Mouse (Mus musculus) intestine, embryonic 14.5 days (tissue): ENCODE measurements around the gene Ndufb7. TPM values are rescaled to one million over a fixed set of nuclear protein-coding genes. Genes with fewer than 3 reads are reported as not detected.

Source experiments
- ATAC-seq: fragments of 200-750 bp; cut with Nextera tagmentation; replicated peaks from 2 replicates; pipeline ENCODE4 v1.8.0; 2017; ENCODE audit warnings: low read depth, moderate number of reproducible peaks, moderate TSS enrichment, moderate library complexity; ENCODE audit not compliant: low FRiP score, low TSS enrichment
- DNase-seq: peaks from one replicate; pipeline ENCODE4 v3.0.0-alpha.2; 2018; ENCODE audit warnings: low spot score
- H3K27ac ChIP-seq: fragments of 300-500 bp; sonication (generic); 2 replicates; pipeline ENCODE4 v1.5.1; 2014; ENCODE audit warnings: low read depth, mild to moderate bottlenecking, control low read depth
- H3K27me3 ChIP-seq: fragments of 300-500 bp; sonication (generic); replicated peaks from 2 replicates; pipeline ENCODE4 v1.6.1; 2014; ENCODE audit warnings: low read length, control low read depth; ENCODE audit not compliant: control insufficient read depth, insufficient read depth
- H3K36me3 ChIP-seq: fragments of 300-500 bp; sonication (generic); 2 replicates; pipeline ENCODE4 v1.6.1; 2014; ENCODE audit warnings: low read length, control low read depth; ENCODE audit not compliant: control insufficient read depth, insufficient read depth
- H3K4me1 ChIP-seq: fragments of 300-500 bp; sonication (generic); replicated peaks from 2 replicates; pipeline ENCODE4 v1.6.1; 2014; ENCODE audit warnings: low read length, control low read depth, mixed read lengths; ENCODE audit not compliant: control insufficient read depth, insufficient read depth
- H3K4me2 ChIP-seq: fragments of 300-500 bp; sonication (generic); 2 replicates; pipeline ENCODE4 v1.6.1; 2014; ENCODE audit warnings: low read length
- H3K4me3 ChIP-seq: fragments of 300-500 bp; sonication (generic); 2 replicates; pipeline ENCODE4 v1.5.1; 2014; ENCODE audit warnings: low read depth, low read length, control low read depth, mixed read lengths
- H3K9ac ChIP-seq: fragments of 300-500 bp; sonication (generic); 2 replicates; pipeline ENCODE4 v1.6.1; 2014; ENCODE audit warnings: mild to moderate bottlenecking, low read length
- H3K9me3 ChIP-seq: fragments of 300-500 bp; sonication (generic); 2 replicates; pipeline ENCODE4 v1.6.1; 2016; ENCODE audit warnings: low read length, control low read depth; ENCODE audit not compliant: control insufficient read depth
- WGBS: fragments of 180-500 bp; shearing (Covaris S2); extraction: QIAGEN DNeasy Blood & Tissue Kit; methylation state at CpG from one replicate; pipeline ENCODE4 v1.1.7; 2014; 5-methylcytosine and 5-hydroxymethylcytosine counted together
- polyA plus RNA-seq: library from polyadenylated mRNA; unstranded; fragments of >200 nt; fragmentation: Nextera tagmentation; extraction: Ambion mirVana; gene quantifications from 2 replicates; pipeline ENCODE4 v1.2.1, GENCODE M21; 2014

Gene Ndufb7
- polyA plus RNA-seq, 1 experiment from 2014 or later, result 364 TPM

- no peak overlapping the region for H3K9ac ChIP-seq
- 86% methylated on average over 5 of the region's 5 CpGs for WGBS
- no peak overlapping the region for H3K4me2 ChIP-seq
- H3K27me3 ChIP-seq, result no peaks in the 10 kb centered on the region
- no peak for ATAC-seq
- no peak overlapping the region for H3K27ac ChIP-seq
- no peak overlapping the region for H3K4me3 ChIP-seq
- H3K9me3 ChIP-seq, result no peaks in the 10 kb centered on the region
- DNase-seq, result peak; percentile 49
- peaks cover 41% of the 10 kb centered on the region for H3K36me3 ChIP-seq
- peaks cover 21% of the 10 kb centered on the region for H3K4me1 ChIP-seq
These were observed 5.9 kb downstream of the Ndufb7 start for GRCm38 (mm10) chr8:83572246-83572812.

DNA sequence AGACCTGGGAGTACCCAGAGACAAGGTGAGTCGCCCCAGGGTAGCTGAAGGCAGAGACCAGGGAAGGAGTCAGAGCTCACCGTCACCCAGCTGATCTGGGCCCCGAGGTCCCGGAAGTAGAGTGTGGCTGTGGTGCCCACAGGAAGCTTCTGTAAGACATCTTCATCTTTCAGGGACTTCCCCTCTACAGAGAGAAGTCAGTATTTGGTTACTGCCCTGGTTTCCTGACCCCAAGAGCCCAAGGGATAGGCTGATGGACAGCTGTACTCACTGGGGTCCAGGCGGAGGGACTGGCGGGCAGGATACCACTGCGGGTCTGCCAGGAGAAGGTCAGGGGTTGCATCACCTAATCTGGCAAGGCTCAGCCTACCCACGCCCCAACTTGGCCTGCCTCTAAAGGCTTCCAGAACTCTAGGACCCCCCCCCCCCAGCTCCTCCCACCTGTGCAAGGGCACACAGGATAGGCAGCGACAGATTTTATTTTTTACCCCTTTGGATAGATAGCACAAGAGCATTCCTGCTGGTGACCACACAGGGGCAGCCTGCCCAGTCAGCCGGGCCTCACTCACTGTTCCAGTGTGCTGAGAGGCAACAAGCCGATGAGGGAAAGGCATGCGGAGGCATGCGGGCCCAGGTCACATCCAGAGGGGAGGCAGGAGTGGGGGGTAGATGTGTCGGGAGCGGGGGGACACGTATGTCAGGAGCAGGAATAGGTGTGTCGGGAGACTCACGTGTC lies 6.8 kb downstream of the Ndufb7 start:
- no peak for ATAC-seq
- H3K9me3 ChIP-seq, result no peaks in the 10 kb centered on the region
- no peaks in the 10 kb centered on the region for H3K27me3 ChIP-seq
- peaks cover 41% of the 10 kb centered on the region for H3K36me3 ChIP-seq
- no peak overlapping the region for H3K4me2 ChIP-seq
- peak; percentile 48 for DNase-seq
- H3K4me1 ChIP-seq, result peaks cover 15% of the 10 kb centered on the region; the same call in 1 of the 2 replicates
- WGBS, result 85% methylated on average over 18 of the region's 18 CpGs
- no peak overlapping the region for H3K27ac ChIP-seq
- H3K9ac ChIP-seq, result no peak overlapping the region
- H3K4me3 ChIP-seq, result no peak overlapping the region

DNA sequence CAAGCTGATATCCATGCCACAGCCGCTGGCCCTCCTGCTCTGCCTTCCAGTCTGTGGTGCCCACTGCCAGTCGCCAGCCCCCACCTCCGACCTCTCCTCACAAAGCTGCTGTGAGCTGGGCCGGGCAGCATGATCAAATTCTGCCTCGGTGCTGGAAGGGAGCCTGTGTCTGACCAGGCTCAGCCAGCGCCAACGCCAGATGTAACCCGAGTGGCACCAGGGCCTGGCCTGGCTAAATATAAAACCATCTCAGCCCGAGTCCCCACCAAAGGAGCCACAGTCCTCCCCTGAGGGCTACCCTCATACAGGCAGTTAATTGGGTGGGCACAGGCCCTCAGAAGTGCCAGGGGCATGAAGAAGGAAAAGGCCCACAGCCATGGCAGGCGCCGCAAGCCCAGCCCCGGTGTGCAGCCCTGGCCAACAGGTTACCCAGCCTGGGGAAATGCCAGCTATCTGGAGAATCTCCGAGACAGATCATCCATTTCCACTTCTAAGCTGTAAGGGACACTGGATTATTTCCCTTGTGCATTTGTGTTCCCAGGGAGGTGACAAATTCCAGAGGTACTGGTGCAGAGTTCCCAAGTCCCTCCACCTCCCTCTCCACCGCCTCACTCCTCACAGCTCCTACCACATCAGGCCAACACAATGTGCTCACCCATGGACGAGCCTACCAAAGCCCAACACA lies 8.3 kb downstream of the Ndufb7 start:
- Histone ChIP-seq H3K9me3 (no peaks in the 10 kb centered on the region), H3K9ac (no peak overlapping the region), H3K4me3 (no peak overlapping the region), H3K27ac (no peak overlapping the region), H3K36me3 (peaks cover 41% of the 10 kb centered on the region), H3K27me3 (no peaks in the 10 kb centered on the region), H3K4me1 (peaks cover 17% of the 10 kb centered on the region; the same call in 1 of the 2 replicates), H3K4me2 (no peak overlapping the region)
- DNase-seq, result no peak
- no peak for ATAC-seq
- WGBS, result 81% methylated on average over 15 of the region's 15 CpGs

DNA sequence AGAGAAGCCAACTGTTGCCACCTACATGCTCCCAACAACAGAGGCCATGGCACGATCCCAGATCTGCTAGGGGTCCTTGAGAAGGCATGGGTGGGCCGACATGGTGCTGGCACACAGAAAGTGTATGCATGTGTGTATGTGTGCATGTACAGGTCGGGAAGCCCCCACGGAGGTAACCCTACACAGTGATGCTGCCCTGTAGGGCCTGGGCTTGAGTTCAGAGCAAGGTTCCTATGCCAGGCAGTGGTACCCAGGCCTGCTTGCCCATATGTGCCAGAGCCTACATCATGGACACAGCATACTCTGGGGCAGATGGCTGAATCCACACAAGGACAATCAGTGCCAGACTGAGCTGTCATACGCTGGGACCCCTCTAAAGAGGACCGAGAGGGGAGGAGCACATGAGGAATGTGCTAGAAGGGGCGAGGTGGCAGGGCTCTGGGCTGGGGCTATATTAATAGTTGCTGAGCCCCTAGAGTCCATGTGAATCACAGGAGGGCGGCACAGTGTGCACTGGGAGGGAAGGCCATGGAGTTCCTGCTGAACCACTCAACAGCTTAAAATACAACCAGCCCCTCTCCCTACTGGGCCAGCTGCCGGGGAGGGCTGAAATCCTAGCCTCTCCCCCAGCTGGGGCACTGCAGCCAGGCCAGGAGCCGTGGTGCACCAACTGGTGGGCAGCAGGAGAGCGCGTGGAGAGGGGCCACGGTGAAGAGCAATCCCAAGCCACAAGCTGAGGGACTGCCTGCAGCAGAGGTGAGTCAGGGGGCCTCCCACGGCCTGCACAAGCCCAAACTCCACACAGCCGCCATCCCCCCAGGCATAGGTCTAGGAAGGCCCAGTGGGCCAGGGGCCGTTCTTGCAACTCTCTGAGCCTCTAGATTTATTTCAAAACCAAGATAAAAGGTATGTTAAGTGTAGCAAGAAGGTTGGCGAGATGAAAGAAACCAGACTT lies 9.4 kb downstream of the Ndufb7 start:
- peak; percentile 54 for DNase-seq

DNA sequence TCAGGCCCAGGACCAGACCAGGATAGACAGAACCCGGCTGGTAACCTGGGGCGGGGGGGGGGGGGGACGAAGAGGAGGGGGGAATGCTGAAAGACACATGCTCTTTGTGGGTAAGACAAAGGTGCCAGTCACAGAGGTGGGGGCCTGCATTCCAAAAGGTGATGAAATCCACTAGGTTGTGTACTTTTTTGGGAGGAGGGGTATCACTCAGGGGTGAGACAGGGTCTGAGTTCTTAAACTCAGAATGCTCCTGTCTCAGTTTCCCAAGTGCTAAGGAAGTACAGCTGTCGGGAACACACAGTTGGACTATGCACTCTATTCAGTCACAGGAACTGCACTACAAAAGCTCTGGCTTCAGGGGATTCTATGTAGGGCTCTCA lies 10.0 kb downstream of the Ndufb7 start:
- Histone ChIP-seq H3K27me3 (no peaks in the 10 kb centered on the region), H3K9me3 (no peaks in the 10 kb centered on the region), H3K4me1 (peaks cover 19% of the 10 kb centered on the region; the same call in 1 of the 2 replicates), H3K36me3 (peaks cover 26% of the 10 kb centered on the region), H3K27ac (peak overlapping the region; percentile 23; the same call in 1 of the 2 replicates), H3K4me2 (no peak overlapping the region), H3K9ac (no peak overlapping the region), H3K4me3 (no peak overlapping the region)
- ATAC-seq (no peak), DNase-seq (peak; percentile 43)
- WGBS, result 51% methylated on average over 3 of the region's 4 CpGs

More for the DNA sequence above, 9.4 kb downstream of the Ndufb7 start:
- no peaks in the 10 kb centered on the region for H3K27me3 ChIP-seq
- no peak overlapping the region for H3K9ac ChIP-seq
- no peak overlapping the region for H3K4me3 ChIP-seq
- H3K4me2 ChIP-seq, result 0 out of 2 replicates have a peak overlapping the region, but pooled peaks have one; percentile 11
- H3K27ac ChIP-seq, result peak overlapping the region; percentile 23
- H3K4me1 ChIP-seq, result peaks cover 17% of the 10 kb centered on the region; the same call in 1 of the 2 replicates
- H3K9me3 ChIP-seq, result no peaks in the 10 kb centered on the region
- peaks cover 31% of the 10 kb centered on the region for H3K36me3 ChIP-seq
- 57% methylated on average over 17 of the region's 17 CpGs for WGBS
- no peak for ATAC-seq

DNA sequence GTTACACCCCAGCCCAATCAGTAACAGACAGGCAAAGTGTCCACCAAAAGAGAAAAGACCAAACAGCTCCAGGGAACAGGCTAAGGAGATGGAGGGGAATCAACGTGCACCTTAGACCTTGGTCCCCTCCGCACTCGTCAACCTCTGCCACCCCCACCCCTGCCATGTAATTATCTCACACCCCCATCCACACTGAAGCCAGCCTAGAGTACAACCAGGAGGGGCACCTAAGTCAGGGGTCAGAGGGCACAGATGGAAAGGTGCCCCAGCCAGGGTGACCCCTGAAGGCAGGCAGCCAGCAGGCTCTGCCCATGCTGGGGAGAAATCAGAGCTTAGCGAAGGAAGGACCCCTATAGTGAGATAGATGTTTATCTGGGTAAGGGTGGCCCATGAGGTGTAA lies 10.4 kb downstream of the Ndufb7 start:
- DNase-seq (peak; percentile 46), ATAC-seq (no peak)
- 67% methylated on average over 4 of the region's 4 CpGs for WGBS
- Histone ChIP-seq H3K4me3 (no peak overlapping the region), H3K9ac (no peak overlapping the region), H3K4me1 (peaks cover 19% of the 10 kb centered on the region; the same call in 1 of the 2 replicates), H3K36me3 (peaks cover 22% of the 10 kb centered on the region), H3K9me3 (no peaks in the 10 kb centered on the region), H3K27me3 (no peaks in the 10 kb centered on the region), H3K27ac (peak overlapping the region; percentile 23; the same call in 1 of the 2 replicates), H3K4me2 (no peak overlapping the region)

- peaks cover 19% of the 10 kb centered on the region; the same call in 1 of the 2 replicates for H3K4me1 ChIP-seq
- H3K4me2 ChIP-seq, result no peak overlapping the region
- no peaks in the 10 kb centered on the region for H3K9me3 ChIP-seq
- H3K27ac ChIP-seq, result no peak overlapping the region
- 54% methylated on average over 9 of the region's 9 CpGs for WGBS
- H3K9ac ChIP-seq, result no peak overlapping the region
- H3K36me3 ChIP-seq, result peaks cover 17% of the 10 kb centered on the region
- peak; percentile 49 for DNase-seq
- no peaks in the 10 kb centered on the region for H3K27me3 ChIP-seq
- no peak for ATAC-seq
- no peak overlapping the region for H3K4me3 ChIP-seq
These were observed 10.9 kb downstream of the Ndufb7 start for GRCm38 (mm10) chr8:83577384-83577791.
